Mouse (Mus musculus) c-Kit-negative CD71-positive TER-119-positive erythroid progenitor cells, embryonic 14.5 days (primary cell): ENCODE data around the gene Thtpa.

Experiments
- DNase-seq: peaks from one replicate; pipeline ENCODE4 v3.0.0-alpha.2; 2013; ENCODE audit warnings: low read depth, low spot score

Thtpa gene

GRCm38 (mm10) chr14:55094704-55095231, at the start of gene Thtpa:
TSS of gene Thtpa (plus strand) at chr14:55094784.
- DNase-seq, result no peak

- no peak for DNase-seq
These were observed 46.5 kb upstream of the Thtpa start for GRCm38 (mm10) chr14:55047971-55048531.

- no peak for DNase-seq
These were observed 42.1 kb upstream of the Thtpa start for GRCm38 (mm10) chr14:55052496-55052895.

- DNase-seq, result no peak
These were observed 41.5 kb upstream of the Thtpa start for GRCm38 (mm10) chr14:55053050-55053449.

GRCm38 (mm10) chr14:55053708-55054190, 40.8 kb upstream of the Thtpa start:
- no peak for DNase-seq

- DNase-seq, result no peak
These were observed 40.3 kb upstream of the Thtpa start for GRCm38 (mm10) chr14:55054191-55054749.

GRCm38 (mm10) chr14:55055167-55055834, 39.3 kb upstream of the Thtpa start:
- DNase-seq, result no peak

GRCm38 (mm10) chr14:55059009-55059408, 35.6 kb upstream of the Thtpa start:
- DNase-seq, result peak; percentile 39

GRCm38 (mm10) chr14:55059931-55060330, 34.7 kb upstream of the Thtpa start:
- DNase-seq, result no peak

GRCm38 (mm10) chr14:55061845-55062244, 32.7 kb upstream of the Thtpa start:
- no peak for DNase-seq

- DNase-seq, result peak; percentile 86
These were observed 32.0 kb upstream of the Thtpa start for GRCm38 (mm10) chr14:55062626-55063025.

GRCm38 (mm10) chr14:55063117-55063516, 31.5 kb upstream of the Thtpa start:
- DNase-seq, result no peak

GRCm38 (mm10) chr14:55063581-55064381, 30.8 kb upstream of the Thtpa start:
- DNase-seq, result no peak

GRCm38 (mm10) chr14:55064481-55065370, 29.9 kb upstream of the Thtpa start:
- DNase-seq, result no peak

- DNase-seq, result no peak
These were observed 29.2 kb upstream of the Thtpa start for GRCm38 (mm10) chr14:55065391-55065790.

- DNase-seq, result no peak
These were observed 28.5 kb upstream of the Thtpa start for GRCm38 (mm10) chr14:55066042-55066441.

GRCm38 (mm10) chr14:55071756-55072155, 22.8 kb upstream of the Thtpa start:
- no peak for DNase-seq

GRCm38 (mm10) chr14:55074416-55074815, 20.2 kb upstream of the Thtpa start:
- no peak for DNase-seq

GRCm38 (mm10) chr14:55076224-55076623, 18.4 kb upstream of the Thtpa start:
- no peak for DNase-seq

- DNase-seq, result no peak
These were observed 17.6 kb upstream of the Thtpa start for GRCm38 (mm10) chr14:55076956-55077355.
